Mouse (Mus musculus): ENCODE results near the gene Bcl2l11.

Gene Bcl2l11

DNA sequence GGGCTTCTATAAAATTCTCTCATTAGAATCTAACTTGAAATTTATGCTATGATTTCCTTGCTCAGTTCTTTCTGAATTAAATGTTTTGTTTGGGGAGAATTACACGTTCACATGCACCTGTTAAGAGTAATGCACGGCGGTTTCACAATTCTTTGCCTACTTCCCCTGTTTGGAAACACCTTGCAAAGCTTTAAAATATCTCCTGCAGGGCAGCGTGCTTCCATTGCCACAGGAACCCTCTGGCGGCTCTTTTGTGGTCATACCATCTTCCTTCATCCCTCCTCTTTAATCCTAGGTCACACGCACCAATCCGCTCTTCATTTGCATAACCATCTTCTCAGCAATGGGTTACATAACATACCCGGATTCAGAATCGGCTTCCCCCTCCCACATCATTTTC is 14.3 kb upstream of the Bcl2l11 start:
- no peak for DNase-seq (ENCODE audit: low spot score)

DNA sequence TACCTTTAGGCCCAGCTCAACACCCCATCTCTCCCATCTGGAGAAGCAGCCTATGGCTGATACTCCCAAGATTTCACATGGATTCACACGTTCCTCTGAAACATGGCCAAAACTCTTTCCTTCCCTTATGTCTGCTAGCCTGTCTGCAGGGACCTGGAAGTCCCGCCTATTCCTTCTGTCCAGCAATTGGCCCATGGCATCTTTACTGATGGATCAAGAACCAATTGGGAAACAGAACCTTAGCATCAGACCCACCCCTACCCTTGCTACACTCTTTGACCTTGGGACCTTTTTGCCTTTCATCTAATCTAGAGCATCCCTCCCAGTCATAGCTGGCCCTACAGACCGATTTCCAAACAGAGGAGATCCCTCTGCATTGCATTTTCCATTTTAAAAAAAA is 11.2 kb upstream of the Bcl2l11 start:
- DNase-seq (ENCODE audit: low spot score) = no peak

DNA sequence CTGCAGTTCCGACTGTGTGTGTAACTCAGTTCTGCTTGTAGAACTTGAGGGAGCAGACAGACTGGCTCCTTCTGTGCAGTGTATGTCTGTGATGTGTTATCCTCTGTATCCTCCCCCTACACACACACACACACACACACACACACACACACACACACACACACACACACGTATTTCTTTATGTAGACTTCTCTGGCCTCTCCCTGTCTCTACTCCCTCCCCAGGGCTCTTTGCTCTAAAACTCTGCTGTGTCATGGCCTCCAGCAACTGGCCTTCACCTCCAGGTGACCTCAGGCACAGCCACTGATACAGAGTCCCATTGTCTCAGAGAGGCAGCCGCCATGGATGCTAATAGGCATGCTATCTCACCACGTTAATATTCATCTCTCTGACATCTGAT is 10.3 kb upstream of the Bcl2l11 start:
- peak; percentile 27 for DNase-seq (ENCODE audit: low spot score)

DNA sequence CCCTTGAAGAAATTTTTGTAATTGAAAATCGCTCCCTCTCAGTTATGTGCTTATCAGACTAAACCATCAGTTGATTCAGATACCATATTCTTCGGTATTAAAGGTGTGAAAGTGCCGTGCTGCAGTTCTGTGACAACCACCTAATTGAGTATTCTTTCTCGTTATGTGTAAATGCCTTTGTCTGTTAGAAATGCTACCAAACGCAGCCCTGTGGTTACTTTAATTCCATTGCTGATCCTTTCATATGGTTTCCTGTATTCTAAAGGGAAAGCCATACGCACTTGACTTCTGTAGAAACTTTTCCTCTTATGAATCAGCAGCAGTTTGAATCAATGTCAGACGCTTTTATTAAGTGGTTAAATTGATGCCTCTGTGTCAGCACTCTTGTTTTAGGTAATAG is 8.2 kb upstream of the Bcl2l11 start:
- DNase-seq (ENCODE audit: low spot score) = no peak

DNA sequence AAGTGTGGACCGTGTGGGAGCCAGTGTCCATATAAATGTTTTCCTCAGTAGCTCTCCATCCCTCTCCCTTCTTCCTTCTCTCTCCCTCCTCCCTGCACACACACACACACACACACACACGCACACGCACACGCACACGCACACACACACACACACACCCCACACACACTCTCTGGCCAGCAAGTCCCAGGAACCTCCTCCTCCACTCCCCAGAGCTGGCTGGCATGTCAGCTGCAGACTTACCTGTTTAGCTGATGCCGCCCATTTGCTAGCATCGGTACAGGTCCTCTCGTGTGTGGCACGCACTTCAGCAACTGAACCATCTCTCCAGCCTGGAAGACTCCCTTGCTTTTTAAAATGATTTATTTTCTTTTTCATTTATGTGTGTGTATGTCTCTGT is 6.9 kb upstream of the Bcl2l11 start:
- DNase-seq (ENCODE audit: low spot score) = no peak

DNA sequence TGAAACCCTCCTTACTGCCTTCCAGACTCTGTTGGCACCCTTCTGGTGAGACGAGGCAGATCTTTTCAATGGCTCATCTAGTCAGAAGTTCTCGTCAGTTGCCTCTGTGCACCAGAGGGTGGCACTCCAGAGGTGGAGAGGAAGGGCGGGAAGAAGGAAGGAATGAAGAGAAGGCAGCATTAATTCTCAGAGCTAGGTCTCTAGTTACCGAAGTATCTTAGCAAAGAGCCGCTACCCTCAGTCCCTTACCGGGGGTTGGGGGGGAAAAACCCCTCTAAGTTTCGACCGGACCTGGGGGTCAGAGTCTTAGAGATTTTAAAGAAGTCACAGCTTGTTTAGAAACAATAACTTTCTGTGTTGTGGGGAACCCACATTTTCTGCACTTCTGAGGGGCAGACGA is 3.3 kb upstream of the Bcl2l11 start:
- peak; percentile 46 for DNase-seq (ENCODE audit: low spot score)

DNA sequence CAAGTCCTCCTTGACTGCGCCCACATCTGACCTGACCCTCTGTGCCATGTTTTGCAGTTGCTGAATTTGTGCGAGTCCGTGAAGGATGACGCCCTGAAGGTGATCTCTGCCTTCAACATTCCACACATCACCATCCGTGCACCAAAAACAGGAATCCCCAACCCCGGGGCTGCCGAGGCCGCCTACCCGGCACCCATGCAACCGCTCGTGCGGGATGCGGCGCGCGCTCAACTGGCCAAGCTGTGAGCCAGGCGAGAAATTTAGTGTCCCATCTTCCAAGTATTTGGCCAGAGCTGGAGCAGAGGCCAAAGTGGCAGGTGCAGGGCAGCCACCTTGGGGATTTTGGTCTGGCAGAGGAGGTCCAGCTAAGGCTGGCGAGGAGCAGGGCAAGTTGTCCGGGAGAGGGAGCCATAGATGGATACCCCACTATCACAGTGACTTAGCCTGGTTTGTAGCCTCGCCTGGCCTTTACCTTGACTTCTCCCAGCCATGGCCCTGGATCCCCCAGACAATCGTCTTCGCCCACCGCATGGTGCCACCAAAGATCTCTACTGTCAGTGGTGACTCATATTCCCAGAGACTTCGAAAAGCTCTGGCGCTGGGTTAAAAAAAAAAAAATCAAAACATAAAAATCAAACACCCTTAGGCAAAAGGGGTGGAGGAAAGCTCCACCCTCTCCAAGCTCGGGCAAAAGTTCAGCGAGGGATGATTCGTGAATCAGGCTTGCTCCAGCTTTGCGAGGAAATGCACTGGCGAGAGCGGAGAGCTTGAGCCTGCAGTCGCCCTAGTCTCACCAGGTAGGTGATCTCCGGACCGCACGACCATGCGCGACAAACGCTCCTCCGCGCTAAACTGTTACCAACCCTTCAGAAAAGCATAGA is 2.7 kb upstream of the Bcl2l11 start:
- DNase-seq (ENCODE audit: low spot score) = peak; percentile 20

DNA sequence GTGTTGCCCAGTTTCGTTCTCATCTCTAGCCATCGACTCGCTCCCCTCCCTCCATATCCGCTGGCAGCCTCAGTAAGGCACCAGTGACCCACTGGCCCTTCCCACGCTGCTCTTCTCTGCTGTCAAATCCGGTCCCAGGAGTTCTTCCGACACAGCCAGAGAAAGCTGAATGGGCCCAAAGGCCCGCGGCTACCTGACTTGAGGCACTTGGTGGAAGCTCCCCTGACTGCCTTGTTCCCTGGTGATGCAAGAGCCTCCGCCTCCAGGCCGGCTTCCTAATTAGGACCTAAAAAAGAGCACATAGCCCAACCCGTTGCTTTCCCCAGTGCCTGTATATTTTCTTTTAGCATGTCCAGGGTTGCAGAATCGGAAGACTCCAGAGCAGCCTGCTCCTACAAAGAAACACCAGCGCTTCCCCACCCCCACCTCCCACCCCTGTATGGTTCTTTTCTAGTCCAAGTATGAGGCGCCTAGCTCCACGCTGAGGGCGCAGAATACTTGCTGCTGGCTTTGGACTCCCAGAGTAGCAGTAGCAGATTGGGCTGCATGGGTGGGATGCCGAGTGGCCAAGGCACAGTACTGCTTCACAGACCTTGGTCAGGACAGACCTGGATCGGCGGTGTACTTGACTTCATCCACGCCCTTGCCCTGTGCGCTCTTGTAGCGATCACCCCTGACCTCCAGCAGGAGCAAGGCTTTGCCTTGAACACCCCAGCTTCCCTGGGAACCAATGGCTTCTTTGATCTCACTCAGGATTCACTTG is 1.7 kb upstream of the Bcl2l11 start:
- peak; percentile 15 for DNase-seq (ENCODE audit: low spot score)

DNA sequence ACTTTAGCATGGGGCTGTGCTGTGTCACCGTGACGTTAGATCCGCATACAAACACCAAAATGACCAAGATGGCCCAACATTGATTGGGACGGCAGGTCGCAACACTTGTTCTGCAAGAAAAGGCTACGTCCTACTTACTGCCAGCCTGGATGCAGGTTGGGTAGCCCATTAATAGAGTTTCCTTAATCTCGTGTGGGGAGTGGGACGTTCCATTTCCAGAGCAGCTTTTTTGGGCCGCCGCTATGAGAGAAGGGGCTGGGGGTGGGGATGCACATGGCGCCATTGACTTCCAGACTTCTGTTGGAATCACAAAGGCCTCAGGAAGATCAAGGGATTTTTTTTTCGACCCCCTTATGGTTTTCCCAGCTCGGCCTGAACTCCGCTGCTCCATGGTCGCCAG is 1.1 kb upstream of the Bcl2l11 start:
- no peak for DNase-seq (ENCODE audit: low spot score)

DNA sequence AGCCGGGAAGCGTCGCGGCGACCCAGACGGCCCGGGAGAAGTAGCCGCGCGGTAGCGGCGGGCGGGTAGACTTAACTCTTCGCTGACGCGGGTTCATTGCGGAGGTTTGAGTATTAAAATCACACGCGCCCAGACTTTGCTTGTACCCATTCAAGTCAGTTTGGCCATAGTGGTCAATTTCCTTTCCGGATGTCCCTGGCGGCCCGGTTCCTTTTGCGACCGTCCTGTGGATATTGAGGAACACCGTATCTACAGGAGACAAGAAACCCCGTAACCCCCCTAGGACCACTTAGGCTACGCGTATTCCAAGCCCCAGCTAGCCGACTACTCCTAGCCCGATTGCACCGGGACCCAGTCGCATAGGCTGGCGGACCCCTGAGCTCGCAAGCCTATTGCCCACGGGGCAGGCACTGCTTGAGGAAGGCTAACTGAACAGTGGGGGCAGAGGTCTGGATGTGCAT is 783 bp downstream of the Bcl2l11 start:
- no peak for DNase-seq (ENCODE audit: low spot score)

DNA sequence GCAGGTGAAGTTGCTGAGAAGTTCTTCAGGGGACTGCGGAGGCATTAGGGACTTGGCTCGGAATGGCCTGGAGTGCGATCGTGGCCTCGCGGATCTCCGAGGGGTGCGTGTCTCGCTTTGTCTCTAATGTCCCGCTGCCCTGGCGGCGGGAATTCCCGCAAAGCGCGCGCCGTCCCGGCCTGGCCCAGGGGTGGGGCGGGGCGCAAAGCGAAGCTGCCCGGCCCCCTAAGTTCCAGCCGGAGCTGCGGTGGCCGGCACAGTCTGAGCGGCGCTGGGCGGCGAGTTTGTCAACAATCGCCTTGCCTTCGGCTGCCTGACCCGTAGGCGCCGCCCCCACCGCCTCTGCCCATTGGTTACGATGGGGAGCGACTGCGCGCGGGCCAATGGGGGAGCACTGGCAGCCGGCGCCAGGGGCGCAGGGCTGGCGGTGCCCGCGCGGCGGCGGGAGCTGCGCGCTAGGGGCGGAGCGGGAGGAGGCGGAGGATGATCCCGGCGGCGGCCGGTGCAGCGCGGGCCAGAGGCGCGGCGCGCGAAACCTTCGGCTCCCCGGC is 1.4 kb downstream of the Bcl2l11 start:
- DNase-seq (ENCODE audit: low spot score) = peak; percentile 95

DNA sequence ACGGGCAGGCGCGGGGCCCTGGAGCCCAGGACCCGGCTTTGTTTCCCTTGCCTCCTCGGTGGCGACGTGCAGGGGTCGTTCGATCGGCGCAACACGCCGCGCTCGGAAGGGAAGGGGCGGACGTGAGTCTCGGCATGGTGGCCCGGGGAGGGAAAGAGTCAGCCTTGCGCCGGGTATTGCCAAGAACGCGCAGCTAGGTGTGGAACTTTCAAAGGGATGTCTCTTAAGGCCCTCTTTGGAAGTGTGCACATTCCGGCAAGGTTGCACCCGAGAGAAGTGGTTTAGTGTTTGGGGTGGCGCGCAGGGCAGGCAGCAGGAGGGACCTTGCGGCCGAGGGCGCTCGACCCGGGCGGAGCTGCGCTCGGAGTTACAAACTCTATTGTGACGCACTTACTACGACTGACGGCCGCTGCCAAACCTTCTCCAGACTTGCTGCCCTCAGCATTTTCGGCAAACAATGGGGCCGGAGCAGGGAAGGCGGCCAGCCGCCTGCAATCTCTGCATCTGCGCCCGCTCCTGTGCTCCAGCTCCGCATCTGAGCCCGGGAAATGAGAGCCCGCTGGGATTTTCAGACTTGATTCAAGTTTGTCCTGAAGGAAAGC is 2.0 kb downstream of the Bcl2l11 start:
- DNase-seq (ENCODE audit: low spot score) = peak; percentile 85

DNA sequence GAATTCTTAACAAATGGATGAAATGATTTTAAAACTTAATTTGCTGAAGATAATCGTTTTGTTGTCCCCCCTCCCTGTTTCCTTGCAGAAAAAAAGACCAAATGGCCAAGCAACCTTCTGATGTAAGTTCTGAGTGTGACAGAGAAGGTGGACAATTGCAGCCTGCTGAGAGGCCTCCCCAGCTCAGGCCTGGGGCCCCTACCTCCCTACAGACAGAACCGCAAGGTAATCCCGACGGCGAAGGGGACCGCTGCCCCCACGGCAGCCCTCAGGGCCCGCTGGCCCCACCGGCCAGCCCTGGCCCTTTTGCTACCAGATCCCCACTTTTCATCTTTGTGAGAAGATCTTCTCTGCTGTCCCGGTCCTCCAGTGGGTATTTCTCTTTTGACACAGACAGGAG is 2.7 kb downstream of the Bcl2l11 start:
- no peak for DNase-seq (ENCODE audit: low spot score)

DNA sequence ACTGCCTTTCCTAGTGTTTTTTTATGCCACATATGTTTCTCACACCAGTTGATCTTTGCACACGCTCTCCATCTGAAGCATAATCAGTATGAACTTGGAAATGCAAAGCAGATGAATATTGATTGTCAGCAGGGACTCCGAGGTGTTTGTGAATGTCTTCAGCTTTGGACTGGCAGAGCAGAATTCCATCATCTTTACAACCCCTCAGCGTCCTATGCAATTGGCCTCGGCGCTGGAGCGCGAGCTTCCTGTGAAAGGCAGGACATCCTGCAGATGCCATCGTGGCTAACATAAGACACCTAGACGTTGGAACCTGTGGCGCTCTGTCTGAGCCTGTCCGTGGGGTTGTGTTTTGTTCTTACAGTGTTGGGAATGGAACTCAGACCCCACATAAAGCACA is 5.7 kb downstream of the Bcl2l11 start:
- DNase-seq (ENCODE audit: low spot score) = no peak

DNA sequence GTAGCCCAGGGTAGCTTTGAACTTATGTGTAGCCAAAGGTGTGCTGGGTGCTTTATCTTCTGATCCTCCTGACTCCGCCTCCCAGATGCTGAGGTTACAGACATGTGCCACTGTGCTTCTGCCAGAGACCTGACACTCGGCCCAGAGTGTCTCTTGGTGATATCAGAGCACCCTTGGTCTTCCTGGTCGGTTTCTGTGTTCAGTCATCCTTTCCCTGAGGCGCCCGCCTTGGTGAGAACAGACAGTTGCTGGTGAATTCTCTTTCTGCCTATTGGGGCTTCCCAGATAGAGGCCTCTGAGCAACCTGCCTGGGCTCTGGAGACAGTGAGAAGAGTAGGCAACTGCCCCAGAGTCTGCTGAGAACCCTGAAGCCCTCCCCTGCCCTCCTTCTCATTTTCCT is 6.8 kb downstream of the Bcl2l11 start:
- no peak for DNase-seq (ENCODE audit: low spot score)

DNA sequence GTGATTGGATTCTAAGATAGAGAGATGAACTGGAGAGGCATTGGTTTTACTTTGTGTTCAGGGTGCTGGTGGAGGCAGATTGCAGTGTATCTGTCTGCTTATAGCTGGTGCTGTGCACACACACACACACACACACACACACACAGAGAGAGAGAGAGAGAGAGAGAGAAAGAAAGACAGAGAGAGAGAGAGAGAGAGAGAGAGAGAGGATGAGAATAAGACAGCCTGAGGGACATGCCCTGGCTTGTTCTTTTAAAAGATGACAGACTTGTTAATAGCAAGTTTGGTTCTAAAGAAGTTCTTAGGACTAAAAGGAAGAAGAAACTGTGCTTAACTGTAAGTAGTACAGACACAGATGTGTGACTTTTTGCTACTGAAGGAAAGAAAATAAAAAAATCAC is 8.0 kb downstream of the Bcl2l11 start:
- DNase-seq (ENCODE audit: low spot score) = no peak

DNA sequence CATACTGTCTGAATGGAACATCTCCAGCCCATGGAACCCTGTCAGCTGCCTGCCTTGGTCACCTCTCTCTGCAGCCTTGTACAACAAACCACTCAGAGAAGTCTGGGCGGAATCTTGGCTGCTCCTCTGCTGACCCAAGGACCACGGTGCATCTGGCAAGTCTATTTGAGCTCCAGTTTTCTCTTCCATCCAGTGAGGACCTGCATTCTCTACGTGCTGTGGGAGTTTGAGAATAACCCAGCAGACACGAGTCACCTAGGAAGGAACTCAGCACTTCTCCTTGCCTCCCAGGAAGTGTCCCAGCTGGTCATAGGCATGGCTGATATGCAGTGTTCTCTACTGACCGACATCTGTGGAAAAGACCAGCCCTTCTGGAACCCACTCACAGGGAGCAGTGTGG is 8.6 kb downstream of the Bcl2l11 start:
- no peak for DNase-seq (ENCODE audit: low spot score)

DNA sequence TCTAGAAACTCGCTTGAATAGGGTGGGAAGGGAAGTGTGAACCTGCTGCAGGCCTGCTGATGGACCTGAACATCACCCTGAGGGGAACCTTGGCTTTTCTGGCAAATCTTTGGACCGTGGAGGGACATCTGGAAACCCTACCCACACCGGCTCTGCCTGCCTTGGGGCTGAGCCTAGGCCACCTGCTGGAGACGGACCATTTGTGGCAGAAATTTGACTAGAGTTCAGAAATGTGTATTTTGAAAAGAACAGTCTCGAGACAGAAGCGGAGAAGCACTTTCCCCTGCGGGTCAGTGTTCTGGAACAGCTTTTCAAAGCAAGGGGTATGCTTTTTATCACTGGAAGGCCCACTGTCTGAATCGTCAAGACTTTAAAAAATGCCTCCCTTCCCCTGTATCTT is 9.1 kb downstream of the Bcl2l11 start:
- no peak for DNase-seq (ENCODE audit: low spot score)

DNA sequence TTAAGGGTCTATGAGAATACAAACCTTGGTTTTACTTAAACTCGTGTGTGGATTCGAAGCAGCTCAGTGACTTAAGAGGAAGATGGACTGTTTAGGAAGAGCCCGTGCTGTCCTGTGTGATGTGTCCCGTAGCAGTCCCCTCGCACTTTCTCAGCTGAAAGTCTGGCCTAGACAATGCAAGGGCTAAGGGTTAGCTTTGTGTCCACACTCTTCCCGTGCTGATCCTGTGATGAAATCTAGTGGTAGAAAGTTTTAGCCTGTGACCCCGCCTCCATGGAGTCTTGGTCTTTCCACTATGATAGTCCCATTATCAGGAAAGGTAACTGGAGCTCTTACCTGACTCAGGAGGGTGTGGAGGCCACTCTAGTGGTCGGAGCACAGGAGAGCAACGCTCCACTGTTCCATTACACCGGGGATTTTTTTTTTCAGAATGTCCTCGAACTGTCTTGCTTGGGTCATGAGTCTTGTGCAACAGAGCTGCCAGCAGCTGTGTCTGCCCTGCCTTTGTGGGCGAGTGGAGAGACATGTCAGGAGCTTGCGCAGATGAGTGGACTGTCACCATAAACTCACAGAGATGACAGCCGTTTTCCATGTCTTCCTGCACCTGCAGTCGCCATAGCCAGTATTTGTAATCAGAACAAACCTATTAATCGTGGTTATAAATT is 11.1 kb downstream of the Bcl2l11 start:
- DNase-seq (ENCODE audit: low spot score) = no peak

DNA sequence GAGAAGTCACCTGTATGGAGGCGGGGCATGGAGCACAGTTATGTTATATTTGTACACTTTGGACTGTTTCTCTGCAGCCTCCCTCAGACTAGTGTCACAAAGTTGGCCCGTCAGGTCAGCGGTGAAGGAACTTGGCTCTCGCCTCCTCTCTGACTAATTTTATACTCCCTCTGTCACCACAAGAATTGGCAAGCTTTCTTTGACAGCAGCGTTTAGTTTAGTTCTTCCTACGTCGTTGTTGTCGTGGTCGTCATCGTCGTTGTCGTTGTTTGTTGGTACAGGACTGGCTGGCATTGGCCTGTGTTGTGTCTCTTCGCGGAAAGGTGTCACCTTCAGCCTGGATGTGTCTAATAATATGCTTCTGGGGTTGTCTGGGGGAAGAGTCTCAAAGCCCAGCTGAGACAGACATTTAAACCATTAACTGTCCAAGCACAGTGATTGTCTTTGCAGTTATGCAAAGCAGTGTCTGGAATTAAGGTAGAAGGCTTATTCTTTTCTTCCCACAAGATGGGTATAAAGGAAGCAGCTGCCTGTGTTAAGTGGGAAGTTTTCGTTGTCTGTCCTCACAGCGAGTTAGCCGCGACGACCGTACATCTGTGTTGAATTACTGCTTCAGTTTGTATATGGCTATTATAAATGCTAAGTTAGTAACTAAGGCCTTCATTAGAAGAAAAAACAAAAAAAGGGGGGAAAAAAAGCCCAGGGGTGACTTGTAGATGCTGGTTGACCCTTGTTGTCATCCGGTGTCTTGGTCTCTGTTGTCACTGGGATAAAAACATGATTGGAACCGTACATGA is 11.8 kb downstream of the Bcl2l11 start:
- DNase-seq (ENCODE audit: low spot score) = no peak

DNA sequence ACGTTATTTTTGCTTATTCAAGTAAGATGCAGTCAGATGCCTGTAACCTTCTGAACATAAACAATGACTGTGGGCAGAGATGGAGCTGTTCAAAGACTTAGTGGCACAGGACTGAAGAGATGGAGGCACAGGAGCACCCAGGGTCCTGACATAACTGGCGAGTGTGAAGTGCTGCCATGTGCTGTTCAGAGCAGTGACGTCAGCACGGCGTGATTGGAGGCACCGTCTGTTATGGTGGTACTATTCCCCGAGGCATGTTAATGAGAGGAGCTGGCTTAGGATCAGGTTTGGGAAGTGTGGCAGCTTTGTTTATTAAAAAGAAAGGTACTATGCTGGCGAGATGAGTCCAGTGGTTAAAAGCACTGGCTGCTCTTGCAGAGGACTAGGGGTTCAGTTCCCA is 13.1 kb downstream of the Bcl2l11 start:
- DNase-seq (ENCODE audit: low spot score) = no peak

All from yolk sac, embryonic 10.5 days (tissue).